Mouse (Mus musculus) heart, embryonic 11.5 days (tissue): ENCODE measurements around the gene Lrmda. TPM values are rescaled to one million over a fixed set of nuclear protein-coding genes. Genes with fewer than 3 reads are reported as not detected.

ENCODE experiments used
- ATAC-seq: fragments of 200-750 bp; cut with Nextera tagmentation; replicated peaks from 2 replicates; pipeline ENCODE4 v1.8.0; 2017; ENCODE audit warnings: moderate library complexity; ENCODE audit not compliant: insufficient number of reproducible peaks, low FRiP score, low TSS enrichment
- H3K27ac ChIP-seq: fragments of 300-500 bp; sonication (generic); 2 replicates; pipeline ENCODE4 v1.5.1; 2014; ENCODE audit warnings: mild to moderate bottlenecking, low read depth, low read length
- H3K27me3 ChIP-seq: fragments of 300-500 bp; sonication (generic); 2 replicates; pipeline ENCODE4 v1.6.1; 2014; ENCODE audit warnings: mild to moderate bottlenecking, low read length, mixed read lengths; ENCODE audit not compliant: control insufficient read depth, insufficient read depth
- H3K36me3 ChIP-seq: fragments of 300-500 bp; sonication (generic); 2 replicates; pipeline ENCODE4 v1.6.1; 2014; ENCODE audit warnings: mild to moderate bottlenecking, low read length, moderate library complexity, mixed read lengths; ENCODE audit not compliant: control insufficient read depth, insufficient read depth
- H3K4me1 ChIP-seq: fragments of 300-500 bp; sonication (generic); 2 replicates; pipeline ENCODE4 v1.6.1; 2014; ENCODE audit warnings: low read length; ENCODE audit not compliant: control insufficient read depth, insufficient read depth
- H3K4me2 ChIP-seq: fragments of 300-500 bp; sonication (generic); 2 replicates; pipeline ENCODE4 v1.6.1; 2014; ENCODE audit warnings: mild to moderate bottlenecking, moderate library complexity
- H3K4me3 ChIP-seq: fragments of 300-500 bp; sonication (generic); 2 replicates; pipeline ENCODE4 v1.5.1; 2014; ENCODE audit warnings: low read depth, low read length
- H3K9ac ChIP-seq: fragments of 300-500 bp; sonication (generic); 2 replicates; pipeline ENCODE4 v1.6.1; 2014; ENCODE audit warnings: mild to moderate bottlenecking, low read depth, low read length, moderate library complexity
- H3K9me3 ChIP-seq: fragments of 300-500 bp; sonication (generic); replicated peaks from 2 replicates; pipeline ENCODE4 v1.6.1; 2016; ENCODE audit warnings: low read length; ENCODE audit not compliant: control insufficient read depth
- WGBS: fragments of 180-500 bp; shearing (Covaris S2); extraction: QIAGEN DNeasy Blood & Tissue Kit; methylation state at CpG from one replicate; pipeline ENCODE4 v1.1.7; 2014; ENCODE audit not compliant: insufficient replicate concordance; 5-methylcytosine and 5-hydroxymethylcytosine counted together
- polyA plus RNA-seq: library from polyadenylated mRNA; unstranded; fragments of >200 nt; fragmentation: Nextera tagmentation; extraction: Ambion mirVana; gene quantifications from 2 replicates; pipeline ENCODE4 v1.2.1, GENCODE M21; 2014

The Lrmda gene
- polyA plus RNA-seq, 1 experiment from 2014 or later, result 0.70 TPM

- ATAC-seq, result no peak
- no peak overlapping the region for H3K4me3 ChIP-seq
- no peak overlapping the region for H3K27ac ChIP-seq
- H3K36me3 ChIP-seq, result no peaks in the 10 kb centered on the region
- H3K9me3 ChIP-seq, result no peaks in the 10 kb centered on the region
- no peak overlapping the region for H3K4me2 ChIP-seq
- H3K9ac ChIP-seq, result no peak overlapping the region
- H3K4me1 ChIP-seq, result peaks cover 2% of the 10 kb centered on the region
- whole genome bisulfite sequencing, result 56% methylated on average over 5 of the region's 5 CpGs
- no peaks in the 10 kb centered on the region for H3K27me3 ChIP-seq
These were observed 589.1 kb downstream of the Lrmda start for GRCm38 (mm10) chr14:22608599-22608998.

DNA sequence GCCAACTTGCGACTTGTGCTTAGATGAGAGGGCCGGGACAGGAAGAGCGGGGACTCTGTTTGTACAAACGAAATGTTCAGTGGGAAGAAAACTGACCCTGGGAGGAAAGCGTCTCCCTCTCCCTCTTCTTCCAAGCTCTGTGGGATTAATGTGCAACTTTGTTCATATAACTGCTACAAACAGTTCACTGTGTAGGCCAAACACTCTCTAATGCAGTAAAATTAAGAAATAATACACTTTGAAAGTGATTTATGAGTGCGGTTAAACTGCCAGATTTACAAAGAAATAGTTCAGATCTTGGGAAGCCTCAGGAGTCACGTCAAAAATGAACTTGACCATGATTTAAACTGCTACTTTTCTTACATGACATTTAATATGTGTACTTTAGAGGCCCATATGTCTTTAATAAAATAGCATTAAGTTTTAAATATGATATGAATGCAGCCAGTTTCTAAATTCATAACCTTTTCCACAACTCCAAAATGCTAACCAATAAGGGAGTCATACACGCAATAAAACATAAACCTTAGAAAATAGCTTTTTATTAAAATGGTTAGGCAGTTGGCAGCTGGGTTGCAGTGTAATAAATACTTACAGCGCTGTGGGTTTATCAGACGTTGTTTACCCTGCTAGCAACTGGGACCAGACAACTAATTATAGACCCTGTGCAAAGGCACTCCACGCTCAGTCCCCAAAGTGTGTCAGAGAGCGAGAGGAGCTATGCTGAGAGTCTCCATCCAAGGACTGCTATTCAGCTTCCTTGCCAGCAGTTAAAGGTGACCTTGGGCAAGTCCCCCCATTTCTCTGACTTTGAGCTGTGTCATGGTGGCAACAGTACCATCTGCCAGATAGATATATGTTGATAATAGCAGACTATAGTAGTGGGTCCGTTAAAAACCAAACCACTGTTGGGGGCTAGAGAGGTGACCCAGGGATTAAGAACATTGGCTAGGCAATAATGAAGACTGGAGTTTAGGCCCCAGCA lies 590.0 kb downstream of the Lrmda start:
- no peak overlapping the region for H3K27ac ChIP-seq
- WGBS, result 68% methylated on average over 13 of the region's 13 CpGs
- ATAC-seq, result no peak

DNA sequence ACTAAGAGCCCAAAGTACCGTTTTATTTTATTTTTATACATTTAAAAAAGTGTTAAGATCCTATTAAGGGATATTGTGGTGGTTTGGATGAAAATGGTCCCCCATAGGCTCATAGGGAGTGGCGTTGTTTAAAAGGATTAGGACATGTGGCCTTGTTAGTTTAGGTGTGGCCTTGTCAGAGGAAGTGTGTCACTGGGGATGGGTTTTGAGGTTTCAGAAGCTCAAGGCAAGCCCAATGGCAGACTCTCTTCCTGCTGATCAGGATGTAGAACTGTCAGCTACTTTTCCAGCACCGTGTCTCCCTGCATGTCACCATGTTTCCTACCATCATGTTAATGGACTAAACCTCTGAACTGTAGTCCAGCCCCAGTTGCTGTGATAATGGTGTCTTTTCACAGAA lies 591.5 kb downstream of the Lrmda start:
- Histone ChIP-seq H3K27me3 (no peaks in the 10 kb centered on the region), H3K36me3 (no peaks in the 10 kb centered on the region), H3K9ac (no peak overlapping the region), H3K4me2 (no peak overlapping the region), H3K4me1 (no peaks in the 10 kb centered on the region; the same call in 1 of the 2 replicates), H3K27ac (no peak overlapping the region), H3K4me3 (no peak overlapping the region), H3K9me3 (no peaks in the 10 kb centered on the region)
- no peak for ATAC-seq
- WGBS, result 83% methylated on average over 3 of the region's 3 CpGs

More for the DNA sequence above, 590.0 kb downstream of the Lrmda start:
- H3K4me2 ChIP-seq, result no peak overlapping the region
- no peaks in the 10 kb centered on the region for H3K36me3 ChIP-seq
- no peaks in the 10 kb centered on the region for H3K9me3 ChIP-seq
- H3K4me3 ChIP-seq, result no peak overlapping the region
- no peaks in the 10 kb centered on the region; the same call in 1 of the 2 replicates for H3K4me1 ChIP-seq
- H3K27me3 ChIP-seq, result no peaks in the 10 kb centered on the region
- no peak overlapping the region for H3K9ac ChIP-seq

GRCm38 (mm10) chr14:22620191-22620590 lies 600.7 kb downstream of the Lrmda start:
- Histone ChIP-seq H3K27ac (no peak overlapping the region), H3K4me3 (no peak overlapping the region), H3K27me3 (no peaks in the 10 kb centered on the region), H3K9ac (no peak overlapping the region), H3K9me3 (no peaks in the 10 kb centered on the region), H3K4me2 (no peak overlapping the region), H3K36me3 (no peaks in the 10 kb centered on the region), H3K4me1 (no peaks in the 10 kb centered on the region)
- no peak for ATAC-seq

DNA sequence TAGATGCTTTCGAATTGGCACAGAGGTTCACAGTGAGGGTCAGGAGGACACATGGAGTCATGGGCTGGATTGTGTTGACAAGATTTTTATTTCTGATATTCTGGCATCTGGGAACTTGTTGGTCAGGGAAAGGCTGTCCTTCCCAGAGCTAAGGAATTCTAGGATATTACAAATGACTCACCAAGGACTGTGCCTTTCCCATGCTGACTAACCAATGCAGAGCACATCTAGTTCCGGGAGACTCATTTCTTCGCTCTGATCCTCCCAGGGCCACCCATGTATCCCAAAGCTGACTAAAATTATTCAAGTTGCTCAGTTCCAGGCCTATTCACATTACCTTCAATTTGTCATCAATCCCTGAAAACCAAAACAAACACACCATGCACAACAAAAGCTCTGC lies 602.4 kb downstream of the Lrmda start:
- H3K4me3 ChIP-seq, result no peak overlapping the region
- no peak overlapping the region for H3K4me2 ChIP-seq
- WGBS, result 86% methylated on average over 3 of the region's 3 CpGs
- H3K36me3 ChIP-seq, result no peaks in the 10 kb centered on the region
- no peak for ATAC-seq
- no peaks in the 10 kb centered on the region for H3K27me3 ChIP-seq
- no peaks in the 10 kb centered on the region; the same call in 1 of the 2 replicates for H3K4me1 ChIP-seq
- no peak overlapping the region for H3K9ac ChIP-seq
- H3K27ac ChIP-seq, result no peak overlapping the region
- H3K9me3 ChIP-seq, result no peaks in the 10 kb centered on the region

GRCm38 (mm10) chr14:22627105-22627829 lies 607.8 kb downstream of the Lrmda start:
- no peak overlapping the region for H3K27ac ChIP-seq
- no peaks in the 10 kb centered on the region for H3K36me3 ChIP-seq
- H3K4me3 ChIP-seq, result no peak overlapping the region
- H3K27me3 ChIP-seq, result no peaks in the 10 kb centered on the region
- H3K4me2 ChIP-seq, result no peak overlapping the region
- WGBS, result 67% methylated on average over 8 of the region's 8 CpGs
- H3K9ac ChIP-seq, result no peak overlapping the region
- no peaks in the 10 kb centered on the region for H3K9me3 ChIP-seq
- ATAC-seq, result no peak
- peaks cover 2% of the 10 kb centered on the region; the same call in 1 of the 2 replicates for H3K4me1 ChIP-seq

- Histone ChIP-seq H3K36me3 (no peaks in the 10 kb centered on the region), H3K4me3 (no peak overlapping the region), H3K4me2 (no peak overlapping the region), H3K4me1 (peaks cover 2% of the 10 kb centered on the region; the same call in 1 of the 2 replicates), H3K9me3 (no peaks in the 10 kb centered on the region), H3K27me3 (no peaks in the 10 kb centered on the region), H3K9ac (no peak overlapping the region), H3K27ac (no peak overlapping the region)
- 83% methylated on average over 9 of the region's 9 CpGs for WGBS
- ATAC-seq, result no peak
These were observed 610.9 kb downstream of the Lrmda start for GRCm38 (mm10) chr14:22630361-22630867.

GRCm38 (mm10) chr14:22633612-22634011 lies 614.1 kb downstream of the Lrmda start:
- Histone ChIP-seq H3K27ac (no peak overlapping the region), H3K27me3 (no peaks in the 10 kb centered on the region), H3K4me3 (no peak overlapping the region), H3K4me2 (no peak overlapping the region), H3K9me3 (no peaks in the 10 kb centered on the region), H3K4me1 (no peaks in the 10 kb centered on the region), H3K36me3 (no peaks in the 10 kb centered on the region), H3K9ac (no peak overlapping the region)
- ATAC-seq, result no peak
- 48% methylated on average over 1 of the region's 1 CpGs for WGBS
